Mouse (Mus musculus): Measurements from ENCODE around the gene Abca5. TPM values are rescaled to one million over a fixed set of nuclear protein-coding genes. Genes with fewer than 3 reads are reported as not detected.

Abca5 gene
- polyA plus RNA-seq (2012; rRNA removed) = 15.7 and 16.2 TPM in 2 replicates

- Histone ChIP-seq H3K4me1 (ENCODE audit: control insufficient read depth, insufficient read depth, low read length) (no peaks in the 10 kb centered on the region), H3K27ac (ENCODE audit: insufficient read depth, low read length) (peak within 1 kb of the TSS; percentile 87), H3K27me3 (ENCODE audit: control insufficient read depth, insufficient read depth, low read length) (no peaks in the 10 kb centered on the region), H3K4me3 (replicated peaks; ENCODE audit: insufficient read depth, low read depth, low read length) (peak within 1 kb of the TSS; percentile 84)
- TF ChIP-seq CTCF (IDR thresholded peaks at IDR 0.05; ENCODE audit: borderline replicate concordance, insufficient read depth, low read depth, low read length) (no peak), POLR2A (IDR thresholded peaks at IDR 0.05; ENCODE audit: borderline replicate concordance, insufficient read depth, low read length) (peak; percentile 95)
- under 1% methylated on average over 95 of the region's 95 CpGs for WGBS
- DNase-seq = peak; percentile 91 to 92
These were observed at the start of gene Abca5 for GRCm38 (mm10) chr11:110337289-110338245. TSS of gene Abca5 (minus strand) at chr11:110337716.

GRCm38 (mm10) chr11:110385487-110385886 lies 48.0 kb upstream of the Abca5 start:
- no peak overlapping the region for H3K4me3 ChIP-seq (replicated peaks; ENCODE audit: insufficient read depth, low read depth, low read length)
- H3K4me1 ChIP-seq (ENCODE audit: control insufficient read depth, insufficient read depth, low read length) = no peaks in the 10 kb centered on the region
- WGBS = 80% methylated on average over 2 of the region's 2 CpGs
- no peak for TF ChIP-seq CTCF (IDR thresholded peaks at IDR 0.05; ENCODE audit: borderline replicate concordance, insufficient read depth, low read depth, low read length)
- TF ChIP-seq POLR2A (IDR thresholded peaks at IDR 0.05; ENCODE audit: borderline replicate concordance, insufficient read depth, low read length) = no peak
- no peak for DNase-seq
- no peaks in the 10 kb centered on the region for H3K27me3 ChIP-seq (ENCODE audit: control insufficient read depth, insufficient read depth, low read length)
- no peak overlapping the region for H3K27ac ChIP-seq (ENCODE audit: insufficient read depth, low read length)

- H3K27ac ChIP-seq (ENCODE audit: insufficient read depth, low read length) = no peak overlapping the region
- WGBS = 33% methylated on average over 15 of the region's 15 CpGs
- H3K4me3 ChIP-seq (replicated peaks; ENCODE audit: insufficient read depth, low read depth, low read length) = peak overlapping the region; percentile 16
- no peaks in the 10 kb centered on the region for H3K4me1 ChIP-seq (ENCODE audit: control insufficient read depth, insufficient read depth, low read length)
- DNase-seq = no peak
- TF ChIP-seq CTCF (IDR thresholded peaks at IDR 0.05; ENCODE audit: borderline replicate concordance, insufficient read depth, low read depth, low read length) (no peak), POLR2A (IDR thresholded peaks at IDR 0.05; ENCODE audit: borderline replicate concordance, insufficient read depth, low read length) (no peak)
- H3K27me3 ChIP-seq (ENCODE audit: control insufficient read depth, insufficient read depth, low read length) = no peaks in the 10 kb centered on the region
These were observed 42.8 kb upstream of the Abca5 start for GRCm38 (mm10) chr11:110380310-110380668.

GRCm38 (mm10) chr11:110379661-110380309 lies 42.3 kb upstream of the Abca5 start:
- 5% methylated on average over 20 of the region's 20 CpGs for WGBS
- peak; percentile 35 to 43 for DNase-seq
- H3K27ac ChIP-seq (ENCODE audit: insufficient read depth, low read length) = no peak overlapping the region
- H3K27me3 ChIP-seq (ENCODE audit: control insufficient read depth, insufficient read depth, low read length) = no peaks in the 10 kb centered on the region
- peak overlapping the region; percentile 16 for H3K4me3 ChIP-seq (replicated peaks; ENCODE audit: insufficient read depth, low read depth, low read length)
- no peak for TF ChIP-seq POLR2A (IDR thresholded peaks at IDR 0.05; ENCODE audit: borderline replicate concordance, insufficient read depth, low read length)
- no peak for TF ChIP-seq CTCF (IDR thresholded peaks at IDR 0.05; ENCODE audit: borderline replicate concordance, insufficient read depth, low read depth, low read length)
- no peaks in the 10 kb centered on the region for H3K4me1 ChIP-seq (ENCODE audit: control insufficient read depth, insufficient read depth, low read length)

- no peaks in the 10 kb centered on the region for H3K27me3 ChIP-seq (ENCODE audit: control insufficient read depth, insufficient read depth, low read length)
- H3K27ac ChIP-seq (ENCODE audit: insufficient read depth, low read length) = no peak overlapping the region
- DNase-seq = no peak
- no peak overlapping the region for H3K4me3 ChIP-seq (replicated peaks; ENCODE audit: insufficient read depth, low read depth, low read length)
- WGBS = 84% methylated on average over 9 of the region's 9 CpGs
- TF ChIP-seq POLR2A (IDR thresholded peaks at IDR 0.05; ENCODE audit: borderline replicate concordance, insufficient read depth, low read length) = no peak
- no peak for TF ChIP-seq CTCF (IDR thresholded peaks at IDR 0.05; ENCODE audit: borderline replicate concordance, insufficient read depth, low read depth, low read length)
- H3K4me1 ChIP-seq (ENCODE audit: control insufficient read depth, insufficient read depth, low read length) = no peaks in the 10 kb centered on the region
These were observed 36.5 kb upstream of the Abca5 start for GRCm38 (mm10) chr11:110374036-110374435.

GRCm38 (mm10) chr11:110372266-110372954 lies 34.9 kb upstream of the Abca5 start:
- WGBS = 80% methylated on average over 15 of the region's 15 CpGs
- no peak for DNase-seq
- Histone ChIP-seq H3K27ac (ENCODE audit: insufficient read depth, low read length) (no peak overlapping the region), H3K27me3 (ENCODE audit: control insufficient read depth, insufficient read depth, low read length) (no peaks in the 10 kb centered on the region), H3K4me3 (replicated peaks; ENCODE audit: insufficient read depth, low read depth, low read length) (no peak overlapping the region), H3K4me1 (ENCODE audit: control insufficient read depth, insufficient read depth, low read length) (no peaks in the 10 kb centered on the region)
- TF ChIP-seq CTCF (IDR thresholded peaks at IDR 0.05; ENCODE audit: borderline replicate concordance, insufficient read depth, low read depth, low read length) (no peak), POLR2A (IDR thresholded peaks at IDR 0.05; ENCODE audit: borderline replicate concordance, insufficient read depth, low read length) (no peak)

- H3K4me3 ChIP-seq (replicated peaks; ENCODE audit: insufficient read depth, low read depth, low read length) = no peak overlapping the region
- H3K4me1 ChIP-seq (ENCODE audit: control insufficient read depth, insufficient read depth, low read length) = no peaks in the 10 kb centered on the region
- no peaks in the 10 kb centered on the region for H3K27me3 ChIP-seq (ENCODE audit: control insufficient read depth, insufficient read depth, low read length)
- no peak for DNase-seq
- no peak overlapping the region for H3K27ac ChIP-seq (ENCODE audit: insufficient read depth, low read length)
- 75% methylated on average over 8 of the region's 8 CpGs for WGBS
- no peak for TF ChIP-seq POLR2A (IDR thresholded peaks at IDR 0.05; ENCODE audit: borderline replicate concordance, insufficient read depth, low read length)
- no peak for TF ChIP-seq CTCF (IDR thresholded peaks at IDR 0.05; ENCODE audit: borderline replicate concordance, insufficient read depth, low read depth, low read length)
These were observed 34.3 kb upstream of the Abca5 start for GRCm38 (mm10) chr11:110371827-110372226.

Measured in cerebellum, adult 2 months (tissue).